Mouse (Mus musculus): ENCODE results near the gene Setd1a. TPM values are rescaled to one million over a fixed set of nuclear protein-coding genes. Genes with fewer than 3 reads are reported as not detected.
"Not testable (repeated sequence)": the region's sequence is repeated elsewhere in the genome, so short reads cannot be mapped to it uniquely, and the experiment has no call there.

Setd1a gene
- polyA plus RNA-seq, 1 experiment, result 9.2 TPM

- Histone ChIP-seq H3K27me3 (ENCODE audit: control insufficient read depth, insufficient read depth, low read length) (peaks cover 3% of the 10 kb centered on the region; the same call in 1 of the 2 replicates), H3K36me3 (ENCODE audit: control insufficient read depth, insufficient read depth, low read length) (no peaks in the 10 kb centered on the region), H3K4me1 (ENCODE audit: control insufficient read depth, insufficient read depth, insufficient read length, low read length) (peaks cover under 1% of the 10 kb centered on the region; the same call in 1 of the 2 replicates), H3K4me3 (ENCODE audit: low read depth, low read length) (no peak overlapping the region), H3K27ac (ENCODE audit: insufficient read depth, low read depth, low read length) (no peak overlapping the region)
- 63% methylated on average over 13 of the region's 13 CpGs for WGBS
- TF ChIP-seq POLR2A (IDR thresholded peaks at IDR 0.05; ENCODE audit: low read depth, low read length) (no peak), CTCF (IDR thresholded peaks at IDR 0.05; ENCODE audit: extremely low read depth, insufficient read length, insufficient replicate concordance, low read depth, low read length) (no peak)
These were observed 44.5 kb downstream of the Setd1a start for GRCm38 (mm10) chr7:127820836-127821509.

- H3K27ac ChIP-seq (ENCODE audit: insufficient read depth, low read depth, low read length), result no peak overlapping the region
- H3K36me3 ChIP-seq (ENCODE audit: control insufficient read depth, insufficient read depth, low read length), result no peaks in the 10 kb centered on the region
- WGBS, result 81% methylated on average over 3 of the region's 3 CpGs
- no peak for TF ChIP-seq CTCF (IDR thresholded peaks at IDR 0.05; ENCODE audit: extremely low read depth, insufficient read length, insufficient replicate concordance, low read depth, low read length)
- no peak for TF ChIP-seq POLR2A (IDR thresholded peaks at IDR 0.05; ENCODE audit: low read depth, low read length)
- peaks cover 3% of the 10 kb centered on the region; the same call in 1 of the 2 replicates for H3K27me3 ChIP-seq (ENCODE audit: control insufficient read depth, insufficient read depth, low read length)
- no peak overlapping the region for H3K4me3 ChIP-seq (ENCODE audit: low read depth, low read length)
- H3K4me1 ChIP-seq (ENCODE audit: control insufficient read depth, insufficient read depth, insufficient read length, low read length), result no peaks in the 10 kb centered on the region; the same call in 1 of the 2 replicates
These were observed 46.0 kb downstream of the Setd1a start for GRCm38 (mm10) chr7:127822494-127822893.

- Histone ChIP-seq H3K27me3 (ENCODE audit: control insufficient read depth, insufficient read depth, low read length) (peaks cover 3% of the 10 kb centered on the region; the same call in 1 of the 2 replicates), H3K4me3 (ENCODE audit: low read depth, low read length) (peak overlapping the region; percentile 53; the same call in 1 of the 2 replicates), H3K4me1 (ENCODE audit: control insufficient read depth, insufficient read depth, insufficient read length, low read length) (no peaks in the 10 kb centered on the region; the same call in 1 of the 2 replicates), H3K36me3 (ENCODE audit: control insufficient read depth, insufficient read depth, low read length) (no peaks in the 10 kb centered on the region), H3K27ac (ENCODE audit: insufficient read depth, low read depth, low read length) (no peak overlapping the region)
- 82% methylated on average over 11 of the region's 11 CpGs for WGBS
- TF ChIP-seq POLR2A (IDR thresholded peaks at IDR 0.05; ENCODE audit: low read depth, low read length) (no peak), CTCF (IDR thresholded peaks at IDR 0.05; ENCODE audit: extremely low read depth, insufficient read length, insufficient replicate concordance, low read depth, low read length) (no peak)
These were observed 47.0 kb downstream of the Setd1a start for GRCm38 (mm10) chr7:127823236-127824171.

GRCm38 (mm10) chr7:127824176-127824871 is 47.9 kb downstream of the Setd1a start, which contains the start of the genes Stx4a and Stx1b:
Gene Stx4a, plus strand, starts transcription at chr7:127824294.
Gene Stx1b, minus strand, starts transcription at chr7:127824549.
- Histone ChIP-seq H3K36me3 (ENCODE audit: control insufficient read depth, insufficient read depth, low read length) (no peaks in the 10 kb centered on the region), H3K4me3 (ENCODE audit: low read depth, low read length) (peak within 1 kb of the TSS; percentile 53), H3K27ac (ENCODE audit: insufficient read depth, low read depth, low read length) (no peak within 1 kb of the TSS), H3K4me1 (ENCODE audit: control insufficient read depth, insufficient read depth, insufficient read length, low read length) (no peaks in the 10 kb centered on the region; the same call in 1 of the 2 replicates), H3K27me3 (ENCODE audit: control insufficient read depth, insufficient read depth, low read length) (peaks cover 3% of the 10 kb centered on the region; the same call in 1 of the 2 replicates)
- TF ChIP-seq POLR2A (IDR thresholded peaks at IDR 0.05; ENCODE audit: low read depth, low read length), result no peak
- no peak for TF ChIP-seq CTCF (IDR thresholded peaks at IDR 0.05; ENCODE audit: extremely low read depth, insufficient read length, insufficient replicate concordance, low read depth, low read length)
- WGBS, result 20% methylated on average over 33 of the region's 38 CpGs

- Histone ChIP-seq H3K4me1 (ENCODE audit: control insufficient read depth, insufficient read depth, insufficient read length, low read length) (no peaks in the 10 kb centered on the region; the same call in 1 of the 2 replicates), H3K4me3 (ENCODE audit: low read depth, low read length) (no peak overlapping the region), H3K27me3 (ENCODE audit: control insufficient read depth, insufficient read depth, low read length) (no peaks in the 10 kb centered on the region), H3K36me3 (ENCODE audit: control insufficient read depth, insufficient read depth, low read length) (no peaks in the 10 kb centered on the region), H3K27ac (ENCODE audit: insufficient read depth, low read depth, low read length) (no peak overlapping the region)
- TF ChIP-seq CTCF (IDR thresholded peaks at IDR 0.05; ENCODE audit: extremely low read depth, insufficient read length, insufficient replicate concordance, low read depth, low read length) (no peak), POLR2A (IDR thresholded peaks at IDR 0.05; ENCODE audit: low read depth, low read length) (no peak)
- 83% methylated on average over 2 of the region's 2 CpGs for WGBS
These were observed 59.1 kb downstream of the Setd1a start for GRCm38 (mm10) chr7:127835550-127835949.

- Histone ChIP-seq H3K36me3 (ENCODE audit: control insufficient read depth, insufficient read depth, low read length) (no peaks in the 10 kb centered on the region), H3K27ac (ENCODE audit: insufficient read depth, low read depth, low read length) (no peak overlapping the region), H3K27me3 (ENCODE audit: control insufficient read depth, insufficient read depth, low read length) (no peaks in the 10 kb centered on the region), H3K4me1 (ENCODE audit: control insufficient read depth, insufficient read depth, insufficient read length, low read length) (peaks cover 7% of the 10 kb centered on the region), H3K4me3 (ENCODE audit: low read depth, low read length) (no peak overlapping the region)
- no peak for TF ChIP-seq CTCF (IDR thresholded peaks at IDR 0.05; ENCODE audit: extremely low read depth, insufficient read length, insufficient replicate concordance, low read depth, low read length)
- no peak for TF ChIP-seq POLR2A (IDR thresholded peaks at IDR 0.05; ENCODE audit: low read depth, low read length)
- WGBS, result 82% methylated on average over 5 of the region's 5 CpGs
These were observed 61.0 kb downstream of the Setd1a start for GRCm38 (mm10) chr7:127837473-127837872.

GRCm38 (mm10) chr7:127837878-127838277 is 61.4 kb downstream of the Setd1a start:
- H3K4me3 ChIP-seq (ENCODE audit: low read depth, low read length); H3K4me1 ChIP-seq (ENCODE audit: control insufficient read depth, insufficient read depth, insufficient read length, low read length); H3K27me3 ChIP-seq (ENCODE audit: control insufficient read depth, insufficient read depth, low read length); H3K27ac ChIP-seq (ENCODE audit: insufficient read depth, low read depth, low read length); H3K36me3 ChIP-seq (ENCODE audit: control insufficient read depth, insufficient read depth, low read length): not testable (repeated sequence)
- WGBS, result 91% methylated on average over 4 of the region's 4 CpGs

- H3K36me3 ChIP-seq (ENCODE audit: control insufficient read depth, insufficient read depth, low read length), result peaks cover 14% of the 10 kb centered on the region
- not testable (repeated sequence) for H3K4me3 ChIP-seq (ENCODE audit: low read depth, low read length); H3K27me3 ChIP-seq (ENCODE audit: control insufficient read depth, insufficient read depth, low read length); H3K27ac ChIP-seq (ENCODE audit: insufficient read depth, low read depth, low read length); H3K4me1 ChIP-seq (ENCODE audit: control insufficient read depth, insufficient read depth, insufficient read length, low read length)
- 80% methylated on average over 2 of the region's 2 CpGs for WGBS
These were observed 63.6 kb downstream of the Setd1a start for GRCm38 (mm10) chr7:127840031-127840430.

All from small intestine, adult 2 months (tissue).